Mouse (Mus musculus) monocyte, adult 5-6 weeks (primary cell): ENCODE measurements around the gene Msh2. TPM values are rescaled to one million over a fixed set of nuclear protein-coding genes. Genes with fewer than 3 reads are reported as not detected.
"Not testable (repeated sequence)": the region's sequence is repeated elsewhere in the genome, so short reads cannot be mapped to it uniquely, and the experiment has no call there.

Experiments
- ATAC-seq: fragments of 153-309, 156-312 bp; replicated peaks from 2 replicates; pipeline ENCODE4 v1.8.0; 2017; ENCODE audit warnings: mild to moderate bottlenecking; ENCODE audit not compliant: low TSS enrichment, insufficient number of reproducible peaks, severe bottlenecking, poor library complexity, low FRiP score
- total RNA-seq: library from RNA; stranded (forward); fragments of 200-1000, 200-491, 200-594 nt; gene quantifications from 3 replicates; pipeline ENCODE4 v1.2.3, GENCODE M21; 2017

Gene Msh2
- total RNA-seq: 23.8 to 67.9 TPM (median 47.0 TPM) in 3 replicates

DNA sequence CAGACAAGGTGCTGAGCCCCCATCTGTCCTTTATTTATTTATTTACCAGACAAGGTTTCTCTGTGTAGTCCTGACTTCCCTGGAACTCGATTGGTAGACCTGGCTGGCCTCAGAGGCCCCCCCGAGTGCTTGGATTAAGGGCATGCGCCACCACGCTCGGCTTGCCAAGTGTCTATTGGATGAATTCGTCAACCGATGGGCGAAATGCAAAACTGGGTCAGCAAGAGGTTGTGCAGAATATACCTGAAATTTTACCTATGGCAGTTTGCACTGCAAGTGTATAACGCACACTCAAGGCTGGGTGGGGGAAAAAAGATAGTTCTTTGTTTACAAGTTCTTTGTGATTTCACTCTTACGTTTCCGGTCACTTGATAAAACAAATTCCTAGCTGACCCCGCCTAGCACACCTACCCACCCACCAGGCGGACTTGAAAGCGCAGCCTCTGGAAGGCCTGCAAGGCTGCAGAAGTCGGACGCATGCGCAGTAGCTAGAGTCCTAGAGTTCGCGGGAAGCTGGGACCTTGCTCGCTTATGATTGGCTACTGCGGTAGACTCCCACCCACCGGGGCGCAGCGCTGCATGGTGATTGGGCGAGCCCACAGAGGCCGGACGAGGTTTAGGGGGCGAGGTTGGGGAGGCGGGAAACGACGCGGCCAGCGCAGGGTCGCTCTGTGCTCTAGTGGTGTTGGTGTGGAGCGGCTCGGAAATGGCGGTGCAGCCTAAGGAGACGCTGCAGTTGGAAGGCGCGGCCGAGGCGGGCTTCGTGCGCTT lies at the start of gene Msh2:
Gene Msh2 (plus strand): TSS at position 441 of the 771 bp plus-strand sequence.
- peak; percentile 99 for ATAC-seq

DNA sequence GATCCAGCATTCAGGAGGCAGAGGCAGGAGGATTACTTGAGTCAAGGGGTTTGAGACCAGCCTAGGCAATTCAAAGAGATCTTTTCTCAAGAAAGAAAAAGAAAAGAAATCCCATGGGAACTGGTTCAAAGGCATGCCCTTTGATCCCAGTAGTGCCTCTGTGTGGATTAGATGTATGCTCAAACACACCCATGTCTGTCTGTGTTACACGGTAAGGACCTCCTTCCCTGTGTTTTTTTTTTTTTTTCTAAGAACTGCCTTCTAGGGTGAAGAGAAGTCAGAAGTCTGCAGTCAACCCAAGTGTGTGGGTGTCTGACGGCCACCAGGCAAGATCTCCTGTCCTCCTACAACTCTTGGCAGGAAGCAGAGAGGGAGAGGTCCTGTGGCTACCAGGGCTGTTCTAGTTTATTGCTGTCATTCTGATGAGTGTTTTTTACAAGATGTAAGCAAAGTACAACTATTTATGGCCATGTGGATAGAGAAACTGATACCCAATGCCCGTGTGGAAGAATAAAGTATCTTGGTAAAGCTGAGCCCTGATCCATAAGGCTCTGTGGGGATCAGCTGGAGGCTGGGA lies 46.5 kb upstream of the Msh2 start:
- ATAC-seq: no peak

DNA sequence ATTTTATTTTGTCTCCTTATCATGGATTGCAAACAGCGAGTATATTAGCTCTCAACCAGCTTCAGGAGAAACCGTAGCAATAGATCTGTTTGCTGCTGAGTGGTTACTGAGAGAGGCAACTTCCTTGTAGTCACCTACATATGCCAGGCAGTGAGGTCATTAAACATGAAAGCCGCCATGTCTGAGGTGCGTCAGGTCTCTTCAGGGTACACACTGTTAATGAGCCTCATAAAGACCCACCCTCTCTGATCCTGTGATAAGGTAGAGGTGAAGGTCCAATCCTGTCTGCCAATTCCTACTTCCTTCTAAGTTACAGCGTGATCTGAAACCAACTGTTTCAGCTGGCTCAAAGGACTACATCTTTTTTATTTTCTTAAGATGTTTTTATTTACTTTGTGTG lies 44.0 kb upstream of the Msh2 start:
- ATAC-seq: no peak

DNA sequence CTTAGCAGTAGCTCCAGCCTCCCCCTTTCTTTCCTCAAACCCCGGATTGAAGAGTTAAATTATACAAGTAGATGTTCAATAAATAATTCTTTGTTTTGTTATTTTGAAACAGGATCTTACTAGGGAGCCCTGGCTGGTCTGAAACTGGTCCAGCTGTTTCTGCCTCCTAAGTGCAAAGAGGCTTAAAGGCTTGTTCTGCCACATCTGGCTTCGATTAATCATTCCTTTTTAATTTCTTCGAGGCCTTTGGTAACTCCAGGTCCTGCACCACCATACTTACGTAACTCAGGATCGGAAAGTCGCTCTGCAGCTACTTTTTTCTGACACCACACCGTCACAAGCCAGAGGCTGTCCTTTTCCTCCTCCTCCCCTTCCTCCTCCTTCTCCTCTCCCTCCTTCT lies 43.4 kb upstream of the Msh2 start:
- no peak for ATAC-seq

DNA sequence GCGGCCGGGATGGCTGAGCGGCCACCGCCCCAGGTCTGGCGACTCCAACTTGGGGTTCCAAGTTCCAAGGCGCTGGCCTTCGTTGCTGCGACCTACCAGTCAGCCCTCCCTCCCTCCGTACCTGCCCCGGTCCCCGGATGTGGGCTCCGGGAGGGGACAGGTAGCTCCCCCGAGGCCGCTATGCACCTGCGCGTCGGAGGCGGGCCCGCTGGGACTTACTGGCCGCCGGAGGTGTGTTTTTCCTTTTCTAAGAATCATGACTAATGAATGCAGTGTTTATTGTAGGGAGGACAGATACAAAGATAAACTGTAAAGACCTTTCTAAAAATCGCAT lies 35.1 kb upstream of the Msh2 start:
- ATAC-seq: no peak

DNA sequence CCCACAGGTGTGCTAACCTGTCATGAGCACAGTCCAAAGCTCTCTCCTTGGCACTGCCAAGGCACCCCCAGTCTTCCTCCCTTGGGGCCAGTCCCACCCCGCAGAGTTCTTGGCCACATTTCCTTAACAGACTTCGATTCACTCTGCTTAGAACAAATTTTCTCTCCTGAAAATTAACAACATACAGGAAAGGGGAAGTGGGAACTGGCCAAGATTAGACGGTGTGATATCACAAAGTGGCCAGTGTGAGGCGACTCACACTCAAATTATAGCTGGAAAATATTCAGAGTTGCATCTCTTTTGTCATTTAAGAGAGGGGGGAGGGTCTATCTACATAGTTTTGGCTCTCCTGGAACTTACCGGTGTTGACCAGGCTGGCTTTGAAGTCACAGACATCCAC lies 32.9 kb upstream of the Msh2 start:
- no peak for ATAC-seq

DNA sequence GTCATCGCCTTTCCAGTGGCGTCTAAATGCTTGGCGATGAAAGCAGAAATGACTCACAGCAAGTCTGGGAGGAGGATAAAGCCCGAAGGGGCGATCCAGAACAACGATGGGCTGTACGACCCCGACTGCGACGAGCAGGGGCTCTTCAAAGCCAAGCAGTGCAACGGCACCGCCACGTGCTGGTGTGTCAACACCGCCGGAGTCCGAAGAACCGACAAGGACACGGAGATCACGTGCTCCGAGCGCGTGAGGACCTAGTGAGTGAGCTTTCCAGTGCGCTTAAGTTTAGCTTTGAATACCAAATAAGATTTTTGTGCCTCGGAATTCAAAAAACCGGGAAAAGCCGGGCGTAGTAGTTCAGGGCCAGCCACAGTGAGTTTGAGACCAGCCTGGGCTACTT lies 31.9 kb upstream of the Msh2 start:
- ATAC-seq: no peak

DNA sequence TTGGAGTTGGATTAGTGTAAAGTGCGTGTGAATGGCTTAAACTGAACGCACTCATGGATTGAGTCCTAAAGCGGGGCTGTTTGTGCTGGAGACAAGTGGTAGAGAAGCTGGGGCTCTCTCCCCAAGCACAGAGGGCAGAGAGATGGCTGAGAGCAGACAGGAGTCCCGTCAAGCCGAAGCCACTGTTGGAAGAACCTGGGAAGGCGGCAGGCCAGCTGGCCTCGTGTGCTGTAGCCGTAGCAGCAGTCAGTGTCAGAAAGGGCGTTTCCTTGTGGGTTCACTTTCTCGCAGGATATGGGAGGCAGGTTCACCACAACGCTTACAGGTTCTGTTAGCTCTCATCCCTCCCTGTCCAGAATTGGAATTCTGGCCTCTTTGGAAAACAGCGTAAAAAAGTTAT lies 31.1 kb upstream of the Msh2 start:
- ATAC-seq: no peak

DNA sequence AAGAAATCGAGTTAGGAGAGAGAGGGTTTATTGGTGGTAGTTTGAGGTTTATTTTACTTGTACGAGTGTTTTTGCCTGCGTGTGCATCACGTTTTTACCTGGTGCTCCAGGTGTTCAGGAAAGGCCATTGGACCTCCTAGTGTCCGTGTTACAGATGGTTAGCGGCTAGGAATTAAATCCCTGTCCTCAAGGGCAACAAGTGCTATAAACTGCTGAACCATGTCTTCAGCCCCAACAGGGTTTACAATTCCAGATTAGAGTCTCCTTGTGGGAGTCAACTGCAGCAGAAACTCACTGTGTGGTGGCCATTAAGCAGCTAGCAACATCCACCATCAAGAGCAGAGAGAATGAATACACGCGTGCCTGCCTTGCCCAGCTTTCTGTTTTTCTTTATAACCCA lies 29.4 kb upstream of the Msh2 start:
- ATAC-seq: no peak

DNA sequence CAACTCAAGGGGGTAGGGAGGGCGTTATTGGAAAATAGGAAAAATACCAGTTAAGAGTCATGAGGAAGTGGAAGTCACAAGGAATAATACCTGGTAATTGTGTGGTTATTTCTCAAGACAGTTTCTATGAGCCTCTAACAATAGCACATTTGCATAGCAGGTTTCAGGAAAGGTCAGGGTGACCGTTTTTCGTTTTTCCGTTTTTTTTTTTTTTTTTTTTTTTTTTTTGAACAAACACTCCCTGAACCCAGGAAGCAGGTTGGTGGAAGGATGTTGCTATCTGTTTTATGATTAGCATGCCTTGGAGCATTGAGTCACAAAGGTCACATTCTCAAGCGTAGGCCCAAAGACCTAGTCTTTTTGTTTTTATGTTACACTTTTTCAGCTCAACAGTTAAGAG lies 16.5 kb upstream of the Msh2 start:
- not testable (repeated sequence) for ATAC-seq

DNA sequence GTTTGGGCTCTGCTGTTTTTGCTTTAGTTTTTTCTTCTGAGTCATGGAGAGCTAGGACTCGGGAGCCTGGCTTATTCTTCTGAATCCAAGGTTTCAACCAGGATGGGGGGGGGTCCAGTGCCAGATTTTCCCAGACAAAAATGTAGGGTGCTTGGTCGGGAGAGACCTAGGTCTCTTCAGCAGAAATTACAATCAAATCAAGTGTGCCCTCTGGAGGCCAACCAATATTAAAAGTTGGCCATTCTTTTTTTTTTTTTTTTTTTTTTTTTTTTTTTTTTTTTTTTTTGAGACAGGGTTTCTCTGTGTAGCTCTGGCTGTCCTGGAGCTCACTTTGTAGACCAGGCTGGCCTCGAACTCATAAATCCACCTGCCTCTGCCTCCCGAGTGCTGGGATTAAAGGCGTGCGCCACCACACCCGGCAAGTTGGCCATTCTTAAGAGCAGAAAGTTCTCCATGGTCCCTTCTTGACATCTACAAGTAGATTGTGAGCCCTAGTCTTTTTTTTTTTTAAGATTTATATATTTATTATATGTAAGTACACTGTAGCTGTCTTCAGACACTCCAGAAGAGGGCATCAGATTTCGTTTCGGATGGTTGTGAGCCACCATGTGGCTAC lies 10.1 kb upstream of the Msh2 start:
- not testable (repeated sequence) for ATAC-seq

DNA sequence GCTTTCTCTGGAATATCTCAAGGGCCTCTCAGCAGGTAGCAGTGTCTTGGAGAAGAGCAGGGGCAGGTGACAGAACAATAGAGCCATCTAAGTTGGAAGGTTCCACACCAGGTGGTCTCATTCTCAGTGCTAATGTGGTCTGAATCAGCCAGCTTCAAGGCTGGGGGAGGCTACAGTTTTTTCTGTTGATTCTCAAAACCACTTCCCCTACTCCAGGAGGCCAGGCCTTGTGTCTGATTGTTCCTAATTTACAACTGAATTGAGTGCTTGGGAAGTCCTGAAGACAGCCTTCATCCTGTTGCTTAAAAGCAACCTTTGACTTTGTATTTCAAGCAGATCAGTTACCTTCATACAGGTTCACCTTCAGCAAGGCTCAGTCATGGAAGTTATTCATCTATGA lies 7.9 kb upstream of the Msh2 start:
- ATAC-seq: no peak

DNA sequence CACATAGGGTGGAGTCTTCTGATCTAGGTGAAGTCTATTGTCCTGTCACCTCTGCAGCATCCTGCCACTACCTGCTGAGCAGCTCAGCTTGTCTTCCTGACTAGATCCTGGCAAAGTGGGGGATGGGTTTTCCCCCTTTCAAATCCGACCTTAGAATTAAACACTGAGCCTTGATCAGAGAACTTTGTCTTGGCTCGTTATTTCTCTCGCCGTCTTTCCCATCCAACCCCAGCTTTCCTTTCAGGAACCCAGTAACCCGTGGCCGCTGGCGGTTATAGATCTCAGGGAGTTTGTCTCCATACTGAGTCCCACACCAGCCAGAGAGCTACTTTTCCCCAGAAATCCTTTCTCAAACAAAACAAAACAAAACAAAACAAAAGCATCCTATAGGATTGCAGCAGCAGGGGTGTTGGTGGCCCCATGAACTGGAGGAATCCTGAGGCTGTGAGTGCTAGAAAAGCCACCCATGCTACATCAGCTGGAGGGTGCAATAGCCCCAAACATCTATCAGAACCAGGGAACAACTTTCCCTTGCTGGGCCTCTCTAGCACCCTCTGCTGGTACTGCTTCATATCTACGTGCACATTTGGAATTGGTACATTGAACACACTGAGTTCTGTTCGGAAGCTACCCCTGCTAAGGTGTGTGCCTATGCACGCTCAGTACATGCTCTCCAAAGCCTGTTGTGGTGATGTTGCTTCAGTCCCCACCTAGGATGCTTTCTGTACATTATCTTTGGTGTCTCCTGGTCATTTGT lies 6.9 kb upstream of the Msh2 start:
- ATAC-seq: no peak; the same call in 1 of the 2 replicates

DNA sequence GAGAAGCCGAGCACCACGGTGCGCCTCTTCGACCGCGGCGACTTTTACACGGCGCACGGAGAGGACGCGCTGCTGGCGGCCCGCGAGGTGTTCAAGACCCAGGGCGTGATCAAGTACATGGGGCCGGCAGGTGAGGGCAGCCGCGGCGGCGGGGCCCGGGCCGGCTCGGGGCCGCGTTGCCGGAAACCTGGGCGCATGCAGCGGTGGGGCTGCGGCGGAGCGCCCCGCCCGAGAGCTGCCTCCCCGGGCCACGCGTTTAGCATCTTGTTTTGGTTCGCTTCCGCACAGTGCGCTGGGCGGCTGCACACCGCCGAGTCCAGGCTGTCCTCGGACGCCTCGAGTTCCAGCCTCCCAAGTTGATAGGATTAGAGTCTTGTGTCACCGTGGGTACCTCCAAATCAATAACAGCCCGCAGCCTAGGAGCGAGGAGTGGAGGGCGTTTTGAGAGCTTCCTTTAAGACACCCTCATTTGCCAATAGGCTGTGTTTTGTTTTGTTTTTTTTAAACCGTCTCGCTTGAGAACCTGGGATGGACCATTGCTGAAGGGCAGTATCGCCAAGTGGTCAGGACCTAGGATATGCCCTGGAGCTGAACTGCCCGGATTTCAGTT lies 652 bp downstream of the Msh2 start:
- peak; percentile 30; the same call in 1 of the 2 replicates for ATAC-seq

DNA sequence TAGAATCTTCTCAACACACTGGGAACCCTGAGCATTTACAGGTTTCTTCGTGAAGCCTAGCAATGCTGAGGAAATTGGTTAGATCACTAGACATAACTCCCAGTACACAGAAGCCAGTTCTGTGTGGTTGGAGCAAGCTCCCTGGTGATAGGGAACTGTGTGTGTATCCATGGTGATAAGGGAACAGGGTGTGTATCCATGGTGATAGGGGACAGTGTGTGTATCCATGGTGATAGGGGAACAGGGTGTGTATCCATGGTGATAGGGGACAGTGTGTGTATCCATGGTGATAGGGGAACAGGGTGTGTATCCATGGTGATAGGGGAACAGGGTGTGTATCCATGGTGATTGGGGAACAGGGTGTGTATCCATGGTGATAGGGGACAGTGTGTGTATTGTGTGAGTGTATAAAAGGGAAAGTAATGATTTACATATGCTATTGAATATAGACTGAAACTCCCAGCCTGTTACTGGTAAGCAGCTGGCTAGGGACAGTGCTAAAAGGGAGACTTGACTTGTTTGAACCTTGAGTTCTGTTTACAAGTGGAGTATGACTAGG lies 4.9 kb downstream of the Msh2 start:
- not testable (repeated sequence) for ATAC-seq

DNA sequence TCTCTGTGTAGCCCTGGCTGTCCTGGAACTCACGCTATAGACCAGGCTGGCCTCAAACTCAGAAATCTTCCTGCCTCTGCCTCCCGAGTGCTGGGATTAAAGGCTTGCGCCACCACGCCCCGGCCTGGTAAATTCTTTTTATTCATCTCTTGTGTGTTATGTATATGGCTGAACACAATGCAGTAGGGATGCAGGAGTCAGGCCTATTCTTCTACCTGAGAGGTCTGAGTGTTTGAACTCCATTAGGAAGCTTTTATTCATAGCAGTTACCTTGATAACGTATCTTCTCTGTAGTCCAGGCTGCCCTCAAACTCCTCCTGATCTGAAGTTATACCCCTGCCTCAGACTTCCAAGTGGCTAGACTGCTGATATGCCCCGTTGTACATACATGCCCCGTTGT lies 5.5 kb downstream of the Msh2 start:
- ATAC-seq: no peak

DNA sequence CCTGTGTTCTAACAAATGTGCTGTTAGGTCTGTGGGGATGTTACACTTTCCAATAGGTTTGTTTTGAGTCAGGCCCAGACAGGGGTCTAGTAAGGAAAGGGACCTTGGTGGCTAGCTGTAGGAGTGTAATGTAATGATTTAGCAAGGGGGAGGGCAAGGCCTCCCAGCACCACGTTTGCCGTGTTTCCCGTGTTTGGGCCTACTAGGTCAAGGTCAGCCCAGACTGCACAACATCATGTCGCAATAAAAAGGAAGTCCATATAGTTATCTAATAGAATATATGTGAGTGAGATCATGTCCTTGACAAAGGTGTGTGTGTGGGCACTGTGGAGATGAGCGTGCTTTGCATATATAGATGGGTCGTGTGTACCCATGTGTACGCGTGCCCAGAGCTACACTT lies 17.1 kb downstream of the Msh2 start:
- no peak for ATAC-seq

DNA sequence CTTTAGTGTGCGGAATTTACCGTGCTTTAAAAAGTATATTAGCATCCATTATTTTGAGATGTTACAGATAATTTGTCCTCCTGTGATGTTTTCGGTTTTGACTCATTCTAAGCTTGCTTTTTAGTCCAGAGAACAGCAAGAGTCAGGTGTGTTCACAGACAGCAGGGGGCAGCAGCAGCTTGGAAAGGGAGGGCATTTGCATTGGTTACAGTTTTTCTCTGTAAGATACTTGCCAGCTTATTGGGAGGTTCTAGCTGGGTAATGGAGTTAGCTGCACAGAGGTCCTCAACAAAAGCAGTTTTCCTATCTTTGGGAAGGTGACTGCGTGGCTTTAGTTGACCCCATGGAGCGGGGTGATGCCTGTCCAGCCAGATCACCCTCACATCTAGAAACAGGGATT lies 19.8 kb downstream of the Msh2 start:
- no peak for ATAC-seq

DNA sequence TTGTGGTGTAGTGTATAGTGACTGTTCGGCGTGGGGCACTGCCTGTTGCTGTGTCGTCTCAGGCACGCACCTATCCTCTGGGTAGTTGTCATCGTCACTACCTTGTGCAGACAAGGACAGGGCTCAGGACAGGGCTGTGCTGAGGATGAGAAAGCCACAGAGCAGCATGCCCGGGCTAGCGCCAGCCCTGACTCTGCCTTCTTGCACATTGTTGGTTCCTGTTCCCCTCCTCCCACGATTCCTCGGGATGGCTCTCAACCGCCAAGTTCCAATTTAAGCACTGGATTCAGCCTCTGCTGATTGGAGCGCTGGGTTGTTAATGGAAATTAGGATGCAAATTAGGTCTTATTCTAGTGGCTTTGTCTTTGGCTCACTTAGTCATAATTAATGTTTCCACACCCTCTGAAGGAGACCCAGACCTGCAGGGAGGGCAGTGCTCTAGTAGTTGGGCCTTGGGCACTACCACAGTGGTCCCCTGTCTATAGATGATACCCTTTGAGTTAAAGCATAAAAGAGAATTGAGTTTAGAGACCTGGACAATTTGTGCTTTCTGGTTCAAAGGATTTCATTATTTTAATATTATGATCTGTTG lies 23.8 kb downstream of the Msh2 start:
- ATAC-seq: no peak
